Comparison of ENCODE assay signal across 21 mouse cellular contexts in the genomic region with DNA sequence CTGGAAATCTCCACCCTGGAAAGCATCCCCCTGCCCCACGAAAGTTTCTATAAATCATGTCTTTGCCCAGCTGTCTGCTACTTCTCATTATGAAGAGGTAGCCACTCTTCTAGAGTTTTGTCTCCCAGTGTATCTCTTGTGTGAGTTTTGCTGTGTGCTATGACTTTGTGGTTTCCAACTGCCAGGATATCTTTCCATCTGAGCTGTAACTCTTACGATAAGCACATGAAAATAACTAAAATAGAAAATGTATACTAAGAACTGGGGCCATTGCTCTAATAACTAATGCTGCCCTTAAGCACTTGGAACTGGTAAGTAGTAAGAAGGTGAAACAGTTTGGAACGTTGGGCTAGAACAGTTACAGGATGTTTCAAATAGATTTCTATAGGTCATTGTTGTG.
DNase-seq lines count a peak whose midpoint lies in the region; ATAC-seq and TF ChIP-seq lines count a peak whose summit lies in the region.
"Had no signal": no experiment of that assay in that cellular context is flagged by ENCODE, and none has a peak within 500 bp of the region (broad histone marks: within the 10 kb centered on the region; RNA-seq: fewer than 3 reads in every experiment).

No protein-coding gene starts in this region.

- H3K27ac ChIP-seq in MEL (ENCODE audit: control insufficient read depth, low read depth, low read length): peak overlapping the region; percentile 54

- TF ChIP-seq POLR2A in MEL (IDR thresholded peaks at IDR 0.05; ENCODE audit: control insufficient read depth in 1 of 2, insufficient read depth in 1 of 2, low read depth in 1 of 2, low read length in 2 of 2, poor library complexity in 1 of 2): no peak

- H3K9ac ChIP-seq in MEL (ENCODE audit: control insufficient read depth, low read depth, low read length, poor library complexity, severe bottlenecking): no peak overlapping the region

- H3K27me3 ChIP-seq in G1E (ENCODE audit: insufficient read depth, low read length): no peaks in the 10 kb centered on the region
- no peaks in the 10 kb centered on the region for H3K27me3 ChIP-seq in MEL (ENCODE audit: control insufficient read depth in 1 of 2, insufficient read depth in 2 of 2, low read length in 2 of 2)
- H3K27me3 ChIP-seq: CH12.LX, Patski had no signal

- no peaks in the 10 kb centered on the region for H3K36me3 ChIP-seq in G1E (replicated peaks)
- H3K36me3 ChIP-seq in MEL (ENCODE audit: control insufficient read depth in 1 of 2, insufficient read depth in 2 of 2, low read length in 2 of 2): peaks cover 0 to 22% of the 10 kb centered on the region in 2 experiments; a peak in 2 of 4 replicates

- H3K4me1 ChIP-seq in G1E (ENCODE audit: insufficient read depth, low read depth, low read length): peaks cover 23% of the 10 kb centered on the region
- peaks cover 16 to 19% of the 10 kb centered on the region in 2 experiments for H3K4me1 ChIP-seq in MEL (ENCODE audit: control insufficient read depth in 1 of 2, insufficient read depth in 2 of 2, low read length in 2 of 2)

- peak; percentile 77 to 85 for TF ChIP-seq EP300 in MEL (IDR thresholded peaks at IDR 0.05; ENCODE audit: low read depth in 1 of 2, low read length in 2 of 2)

- no peak for TF ChIP-seq RAD21 in MEL (IDR thresholded peaks at IDR 0.05; ENCODE audit: low read depth, low read length)

- H3K79me2 ChIP-seq in MEL (ENCODE audit: control insufficient read depth, insufficient read depth, low read length, poor library complexity): no peaks in the 10 kb centered on the region

- H3K4me3 ChIP-seq in G1E (ENCODE audit: low read depth, low read length): no peak overlapping the region
- H3K4me3 ChIP-seq in MEL (ENCODE audit: control insufficient read depth in 1 of 2, insufficient read depth in 1 of 2, low read depth in 2 of 2, low read length in 2 of 2): no peak overlapping the region

- no peaks in the 10 kb centered on the region for H3K9me3 ChIP-seq in G1E (replicated peaks)
- H3K9me3 ChIP-seq in MEL (replicated peaks; ENCODE audit: insufficient read depth, low read length): no peaks in the 10 kb centered on the region

- ATAC-seq in G1E (ENCODE audit: extremely low read depth, insufficient number of reproducible peaks, low FRiP score, poor library complexity, severe bottlenecking): peak; percentile 84
- ATAC-seq in cerebellum, adult (ENCODE audit: insufficient number of reproducible peaks, low FRiP score, low TSS enrichment): no peak
- no peak for ATAC-seq in CD4-positive, CD25-positive, alpha-beta regulatory T cell, adult 4 months
- ATAC-seq: activated CD4-positive, CD25-positive, alpha-beta regulatory T cell, adult 4 months; Patski had no signal

- no peak for DNase-seq in G1E (ENCODE audit: low spot score)
- peak; percentile 49 for DNase-seq in MEL (ENCODE audit: low read depth, low spot score)
- DNase-seq: adrenal gland, adult 2 months; adrenal gland, adult 8-10 months; adrenal gland, postnatal 10 days; adrenal gland, postnatal 14 days; adrenal gland, postnatal 25 days; adrenal gland, postnatal 36 days; B cell, adult 2 months; cerebellum, adult 11 months; cerebellum, adult 11-12 months; cerebellum, adult 18-20 months; cerebellum, adult 2 months; cerebellum, adult 8-10 months; cerebellum, adult 9-10 months; cerebellum, adult 9-11 months had no signal

- no peak for TF ChIP-seq CTCF in G1E (IDR thresholded peaks at IDR 0.05; ENCODE audit: low read depth, low read length)
- TF ChIP-seq CTCF in MEL (IDR thresholded peaks at IDR 0.05 in 2 of 3, conservative IDR thresholded peaks at IDR 0.05 in 1 of 3; ENCODE audit: control insufficient read depth in 1 of 3, insufficient read depth in 1 of 3, low read depth in 2 of 3, low read length in 3 of 3, poor library complexity in 1 of 3, severe bottlenecking in 1 of 3): no peak

TF ChIP-seq in MEL, 35 proteins besides CTCF, POLR2A, EP300 and RAD21:
- TF ChIP-seq MAZ (IDR thresholded peaks at IDR 0.05; ENCODE audit: low read depth, low read length) (no peak), TCF12 (IDR thresholded peaks at IDR 0.05; ENCODE audit: low read depth, low read length) (peak; percentile 77), MEF2A (IDR thresholded peaks at IDR 0.05; ENCODE audit: extremely low read depth, insufficient replicate concordance, low read depth, low read length, poor library complexity, severe bottlenecking) (peak; percentile 69; the same call in 1 of the 2 replicates), MYB (IDR thresholded peaks at IDR 0.05; ENCODE audit: low read depth, low read length) (peak; percentile 28; the same call in 1 of the 2 replicates), ETS1 (IDR thresholded peaks at IDR 0.05; ENCODE audit: low read depth, low read length) (peak; percentile 76), GATA1 (IDR thresholded peaks at IDR 0.05; ENCODE audit: low read depth, low read length) (peak; percentile 69)
